Mouse (Mus musculus): ENCODE data around the gene A430078G23Rik.
"Not testable (repeated sequence)": the region's sequence is repeated elsewhere in the genome, so short reads cannot be mapped to it uniquely, and the experiment has no call there.

The A430078G23Rik gene

GRCm38 (mm10) chr8:3336658-3337524, 16.3 kb upstream of the A430078G23Rik start:
- Histone ChIP-seq H3K36me3 (ENCODE audit: control insufficient read depth, insufficient read depth, low read length, poor library complexity, severe bottlenecking) (no peaks in the 10 kb centered on the region), H3K27me3 (ENCODE audit: control insufficient read depth, insufficient read depth, low read length, poor library complexity, severe bottlenecking) (no peaks in the 10 kb centered on the region)
- DNase-seq (ENCODE audit: low read depth, low spot score) = peak; percentile 77

- not testable (repeated sequence) for H3K27me3 ChIP-seq (ENCODE audit: control insufficient read depth, insufficient read depth, low read length, poor library complexity, severe bottlenecking); H3K36me3 ChIP-seq (ENCODE audit: control insufficient read depth, insufficient read depth, low read length, poor library complexity, severe bottlenecking); DNase-seq (ENCODE audit: low read depth, low spot score)
Measured at GRCm38 (mm10) chr8:3337525-3337824, 15.7 kb upstream of the A430078G23Rik start.

GRCm38 (mm10) chr8:3337971-3338370, 15.2 kb upstream of the A430078G23Rik start:
- DNase-seq (ENCODE audit: low read depth, low spot score) = no peak
- H3K27me3 ChIP-seq (ENCODE audit: control insufficient read depth, insufficient read depth, low read length, poor library complexity, severe bottlenecking) = no peaks in the 10 kb centered on the region
- no peaks in the 10 kb centered on the region for H3K36me3 ChIP-seq (ENCODE audit: control insufficient read depth, insufficient read depth, low read length, poor library complexity, severe bottlenecking)

- H3K27me3 ChIP-seq (ENCODE audit: control insufficient read depth, insufficient read depth, low read length, poor library complexity, severe bottlenecking); DNase-seq (ENCODE audit: low read depth, low spot score): not testable (repeated sequence)
Measured at GRCm38 (mm10) chr8:3340711-3341110, 12.5 kb upstream of the A430078G23Rik start.

GRCm38 (mm10) chr8:3345337-3345736, 7.9 kb upstream of the A430078G23Rik start:
- Histone ChIP-seq H3K36me3 (ENCODE audit: control insufficient read depth, insufficient read depth, low read length, poor library complexity, severe bottlenecking) (no peaks in the 10 kb centered on the region), H3K27me3 (ENCODE audit: control insufficient read depth, insufficient read depth, low read length, poor library complexity, severe bottlenecking) (no peaks in the 10 kb centered on the region)
- DNase-seq (ENCODE audit: low read depth, low spot score) = no peak

More at GRCm38 (mm10) chr8:3340711-3341110, 12.5 kb upstream of the A430078G23Rik start:
- H3K36me3 ChIP-seq (ENCODE audit: control insufficient read depth, insufficient read depth, low read length, poor library complexity, severe bottlenecking) = not testable (repeated sequence)

- H3K36me3 ChIP-seq (ENCODE audit: control insufficient read depth, insufficient read depth, low read length, poor library complexity, severe bottlenecking) = no peaks in the 10 kb centered on the region
- DNase-seq (ENCODE audit: low read depth, low spot score) = no peak
Measured at GRCm38 (mm10) chr8:3346691-3347413, 6.4 kb upstream of the A430078G23Rik start.

GRCm38 (mm10) chr8:3348142-3348823, 4.9 kb upstream of the A430078G23Rik start:
- Histone ChIP-seq H3K36me3 (ENCODE audit: control insufficient read depth, insufficient read depth, low read length, poor library complexity, severe bottlenecking) (no peaks in the 10 kb centered on the region), H3K27me3 (ENCODE audit: control insufficient read depth, insufficient read depth, low read length, poor library complexity, severe bottlenecking) (no peaks in the 10 kb centered on the region)
- peak; percentile 73 for DNase-seq (ENCODE audit: low read depth, low spot score)

More at GRCm38 (mm10) chr8:3346691-3347413, 6.4 kb upstream of the A430078G23Rik start:
- no peaks in the 10 kb centered on the region for H3K27me3 ChIP-seq (ENCODE audit: control insufficient read depth, insufficient read depth, low read length, poor library complexity, severe bottlenecking)

- no peak for DNase-seq (ENCODE audit: low read depth, low spot score)
- H3K27me3 ChIP-seq (ENCODE audit: control insufficient read depth, insufficient read depth, low read length, poor library complexity, severe bottlenecking) = no peaks in the 10 kb centered on the region
- no peaks in the 10 kb centered on the region for H3K36me3 ChIP-seq (ENCODE audit: control insufficient read depth, insufficient read depth, low read length, poor library complexity, severe bottlenecking)
Measured at GRCm38 (mm10) chr8:3350747-3351146, 2.5 kb upstream of the A430078G23Rik start.

GRCm38 (mm10) chr8:3352715-3353114, 500 bp upstream of the A430078G23Rik start:
- H3K36me3 ChIP-seq (ENCODE audit: control insufficient read depth, insufficient read depth, low read length, poor library complexity, severe bottlenecking) = peaks cover 3% of the 10 kb centered on the region; the same call in 1 of the 2 replicates
- H3K27me3 ChIP-seq (ENCODE audit: control insufficient read depth, insufficient read depth, low read length, poor library complexity, severe bottlenecking) = no peaks in the 10 kb centered on the region
- no peak for DNase-seq (ENCODE audit: low read depth, low spot score)

- DNase-seq (ENCODE audit: low read depth, low spot score) = peak; percentile 24
Measured at GRCm38 (mm10) chr8:3353811-3354442, 712 bp downstream of the A430078G23Rik start.

GRCm38 (mm10) chr8:3354443-3354812, 1.2 kb downstream of the A430078G23Rik start:
- peak; percentile 52 for DNase-seq (ENCODE audit: low read depth, low spot score)

More at GRCm38 (mm10) chr8:3353811-3354442, 712 bp downstream of the A430078G23Rik start:
- Histone ChIP-seq H3K27me3 (ENCODE audit: control insufficient read depth, insufficient read depth, low read length, poor library complexity, severe bottlenecking) (no peaks in the 10 kb centered on the region), H3K36me3 (ENCODE audit: control insufficient read depth, insufficient read depth, low read length, poor library complexity, severe bottlenecking) (peaks cover 5% of the 10 kb centered on the region; the same call in 1 of the 2 replicates)

GRCm38 (mm10) chr8:3355586-3355985, 2.4 kb downstream of the A430078G23Rik start:
- DNase-seq (ENCODE audit: low read depth, low spot score) = peak; percentile 88
- H3K36me3 ChIP-seq (ENCODE audit: control insufficient read depth, insufficient read depth, low read length, poor library complexity, severe bottlenecking) = peaks cover 15% of the 10 kb centered on the region
- no peaks in the 10 kb centered on the region for H3K27me3 ChIP-seq (ENCODE audit: control insufficient read depth, insufficient read depth, low read length, poor library complexity, severe bottlenecking)

More at GRCm38 (mm10) chr8:3354443-3354812, 1.2 kb downstream of the A430078G23Rik start:
- H3K27me3 ChIP-seq (ENCODE audit: control insufficient read depth, insufficient read depth, low read length, poor library complexity, severe bottlenecking) = no peaks in the 10 kb centered on the region
- peaks cover 6% of the 10 kb centered on the region; the same call in 1 of the 2 replicates for H3K36me3 ChIP-seq (ENCODE audit: control insufficient read depth, insufficient read depth, low read length, poor library complexity, severe bottlenecking)

- H3K36me3 ChIP-seq (ENCODE audit: control insufficient read depth, insufficient read depth, low read length, poor library complexity, severe bottlenecking) = peaks cover 17% of the 10 kb centered on the region
- peak; percentile 82 for DNase-seq (ENCODE audit: low read depth, low spot score)
- no peaks in the 10 kb centered on the region for H3K27me3 ChIP-seq (ENCODE audit: control insufficient read depth, insufficient read depth, low read length, poor library complexity, severe bottlenecking)
Measured at GRCm38 (mm10) chr8:3358060-3358459, 4.8 kb downstream of the A430078G23Rik start.

- Histone ChIP-seq H3K36me3 (ENCODE audit: control insufficient read depth, insufficient read depth, low read length, poor library complexity, severe bottlenecking) (peaks cover 16% of the 10 kb centered on the region), H3K27me3 (ENCODE audit: control insufficient read depth, insufficient read depth, low read length, poor library complexity, severe bottlenecking) (no peaks in the 10 kb centered on the region)
- DNase-seq (ENCODE audit: low read depth, low spot score) = no peak
Measured at GRCm38 (mm10) chr8:3367086-3367485, 13.9 kb downstream of the A430078G23Rik start.
